Mouse (Mus musculus) heart, embryonic 11.5 days (tissue): ENCODE measurements around the gene Ccn6. TPM values are rescaled to one million over a fixed set of nuclear protein-coding genes. Genes with fewer than 3 reads are reported as not detected.

Experiments
- ATAC-seq: fragments of 200-750 bp; cut with Nextera tagmentation; replicated peaks from 2 replicates; pipeline ENCODE4 v1.8.0; 2017; ENCODE audit warnings: moderate library complexity; ENCODE audit not compliant: insufficient number of reproducible peaks, low FRiP score, low TSS enrichment
- H3K27ac ChIP-seq: fragments of 300-500 bp; sonication (generic); 2 replicates; pipeline ENCODE4 v1.5.1; 2014; ENCODE audit warnings: mild to moderate bottlenecking, low read depth, low read length
- H3K27me3 ChIP-seq: fragments of 300-500 bp; sonication (generic); 2 replicates; pipeline ENCODE4 v1.6.1; 2014; ENCODE audit warnings: mild to moderate bottlenecking, low read length, mixed read lengths; ENCODE audit not compliant: control insufficient read depth, insufficient read depth
- H3K36me3 ChIP-seq: fragments of 300-500 bp; sonication (generic); 2 replicates; pipeline ENCODE4 v1.6.1; 2014; ENCODE audit warnings: mild to moderate bottlenecking, low read length, moderate library complexity, mixed read lengths; ENCODE audit not compliant: control insufficient read depth, insufficient read depth
- H3K4me1 ChIP-seq: fragments of 300-500 bp; sonication (generic); 2 replicates; pipeline ENCODE4 v1.6.1; 2014; ENCODE audit warnings: low read length; ENCODE audit not compliant: control insufficient read depth, insufficient read depth
- H3K4me2 ChIP-seq: fragments of 300-500 bp; sonication (generic); 2 replicates; pipeline ENCODE4 v1.6.1; 2014; ENCODE audit warnings: mild to moderate bottlenecking, moderate library complexity
- H3K4me3 ChIP-seq: fragments of 300-500 bp; sonication (generic); 2 replicates; pipeline ENCODE4 v1.5.1; 2014; ENCODE audit warnings: low read depth, low read length
- H3K9ac ChIP-seq: fragments of 300-500 bp; sonication (generic); 2 replicates; pipeline ENCODE4 v1.6.1; 2014; ENCODE audit warnings: mild to moderate bottlenecking, low read depth, low read length, moderate library complexity
- H3K9me3 ChIP-seq: fragments of 300-500 bp; sonication (generic); replicated peaks from 2 replicates; pipeline ENCODE4 v1.6.1; 2016; ENCODE audit warnings: low read length; ENCODE audit not compliant: control insufficient read depth
- WGBS: fragments of 180-500 bp; shearing (Covaris S2); extraction: QIAGEN DNeasy Blood & Tissue Kit; methylation state at CpG from one replicate; pipeline ENCODE4 v1.1.7; 2014; ENCODE audit not compliant: insufficient replicate concordance; 5-methylcytosine and 5-hydroxymethylcytosine counted together
- polyA plus RNA-seq: library from polyadenylated mRNA; unstranded; fragments of >200 nt; fragmentation: Nextera tagmentation; extraction: Ambion mirVana; gene quantifications from 2 replicates; pipeline ENCODE4 v1.2.1, GENCODE M21; 2014

Gene Ccn6
- polyA plus RNA-seq, 1 experiment from 2014 or later, result 0.36 TPM

DNA sequence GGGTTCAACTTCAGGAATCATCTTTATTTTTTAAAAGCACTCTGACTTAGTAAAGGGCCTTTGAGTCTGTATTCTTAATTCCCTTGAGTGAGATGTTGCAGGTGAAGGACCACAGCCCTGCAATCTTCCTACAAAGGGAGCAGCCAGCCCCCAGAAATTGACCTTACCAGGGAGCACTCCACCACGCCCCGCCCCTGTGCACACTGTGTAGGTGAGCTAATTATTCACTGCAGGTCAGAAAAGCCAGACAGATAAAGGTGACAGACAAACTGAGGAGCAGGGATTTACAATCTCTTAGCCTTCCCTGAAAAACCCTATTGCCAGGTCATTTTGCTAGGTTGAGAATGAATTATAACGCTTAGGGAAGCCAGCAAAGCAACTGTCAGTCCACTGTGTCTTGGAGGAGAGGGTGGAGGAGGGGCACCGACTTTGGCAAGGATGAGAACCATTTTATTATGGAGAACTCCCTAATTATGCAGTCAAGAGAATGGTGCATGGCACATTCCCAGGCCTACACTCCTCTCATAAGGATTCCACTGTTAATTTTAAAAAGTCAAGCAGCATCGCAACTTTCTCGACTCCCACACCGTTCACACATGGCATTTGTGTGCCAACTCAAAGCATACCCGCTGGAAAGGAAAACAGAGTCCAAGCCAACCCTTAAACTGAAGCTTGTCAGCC is 21.4 kb upstream of the Ccn6 start:
- no peaks in the 10 kb centered on the region for H3K36me3 ChIP-seq
- no peak overlapping the region for H3K4me3 ChIP-seq
- no peak overlapping the region for H3K4me2 ChIP-seq
- no peak overlapping the region for H3K9ac ChIP-seq
- no peak for ATAC-seq
- H3K9me3 ChIP-seq, result no peaks in the 10 kb centered on the region
- no peaks in the 10 kb centered on the region for H3K4me1 ChIP-seq
- no peaks in the 10 kb centered on the region for H3K27me3 ChIP-seq
- 82% methylated on average over 8 of the region's 8 CpGs for WGBS
- no peak overlapping the region for H3K27ac ChIP-seq

DNA sequence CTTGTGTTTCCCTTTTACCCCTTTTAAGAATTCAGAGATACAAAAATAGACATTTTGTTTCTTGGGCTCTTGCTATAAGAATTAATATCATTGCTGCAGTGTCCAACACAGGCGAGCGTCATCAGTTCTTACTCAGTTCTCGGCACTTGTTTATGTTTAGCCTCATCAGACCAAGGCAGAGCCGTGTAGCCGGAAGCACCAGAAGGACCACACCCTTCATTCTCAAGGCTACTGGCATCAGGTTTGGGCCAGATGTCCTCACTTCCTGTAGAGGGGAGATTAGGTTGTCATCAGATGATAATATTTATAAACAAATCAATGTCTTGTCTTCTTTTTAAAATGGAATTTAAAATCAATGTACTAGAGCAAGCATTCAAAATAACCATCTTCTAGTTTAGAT is 13.4 kb upstream of the Ccn6 start:
- H3K4me1 ChIP-seq, result peaks cover 3% of the 10 kb centered on the region; the same call in 1 of the 2 replicates
- no peaks in the 10 kb centered on the region for H3K36me3 ChIP-seq
- no peak overlapping the region for H3K4me3 ChIP-seq
- no peak overlapping the region for H3K4me2 ChIP-seq
- H3K9me3 ChIP-seq, result peaks cover 3% of the 10 kb centered on the region; the same call in 1 of the 2 replicates
- H3K9ac ChIP-seq, result no peak overlapping the region
- ATAC-seq, result no peak
- WGBS, result 63% methylated on average over 5 of the region's 5 CpGs
- no peaks in the 10 kb centered on the region for H3K27me3 ChIP-seq
- H3K27ac ChIP-seq, result no peak overlapping the region

DNA sequence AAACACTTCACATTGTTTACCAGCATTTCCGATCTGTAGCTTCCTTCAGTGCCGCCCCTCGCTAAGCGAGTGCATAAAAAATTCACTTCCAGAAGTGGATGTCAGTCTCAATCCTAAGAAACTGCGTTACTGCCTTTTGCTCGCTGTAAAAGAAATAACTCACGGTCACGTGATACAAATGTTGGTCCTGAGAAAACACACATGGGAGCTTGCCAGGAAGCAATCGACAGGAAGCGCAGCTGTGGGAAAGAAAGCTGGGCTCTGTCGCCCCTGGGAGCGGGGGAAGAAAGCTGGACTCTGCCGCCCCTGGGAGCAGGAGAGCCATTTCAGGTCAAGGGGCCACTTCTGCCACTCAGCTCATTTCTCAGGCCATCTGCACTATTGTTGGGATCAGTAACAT is 9.5 kb upstream of the Ccn6 start:
- peak overlapping the region; percentile 50 for H3K4me2 ChIP-seq
- no peaks in the 10 kb centered on the region for H3K27me3 ChIP-seq
- no peaks in the 10 kb centered on the region for H3K36me3 ChIP-seq
- H3K4me1 ChIP-seq, result peaks cover 3% of the 10 kb centered on the region; the same call in 1 of the 2 replicates
- H3K9me3 ChIP-seq, result no peaks in the 10 kb centered on the region; the same call in 1 of the 2 replicates
- no peak overlapping the region for H3K4me3 ChIP-seq
- H3K9ac ChIP-seq, result 0 out of 2 replicates have a peak overlapping the region, but pooled peaks have one; percentile 10
- peak overlapping the region; percentile 62; the same call in 1 of the 2 replicates for H3K27ac ChIP-seq
- ATAC-seq, result no peak
- 42% methylated on average over 13 of the region's 13 CpGs for WGBS

DNA sequence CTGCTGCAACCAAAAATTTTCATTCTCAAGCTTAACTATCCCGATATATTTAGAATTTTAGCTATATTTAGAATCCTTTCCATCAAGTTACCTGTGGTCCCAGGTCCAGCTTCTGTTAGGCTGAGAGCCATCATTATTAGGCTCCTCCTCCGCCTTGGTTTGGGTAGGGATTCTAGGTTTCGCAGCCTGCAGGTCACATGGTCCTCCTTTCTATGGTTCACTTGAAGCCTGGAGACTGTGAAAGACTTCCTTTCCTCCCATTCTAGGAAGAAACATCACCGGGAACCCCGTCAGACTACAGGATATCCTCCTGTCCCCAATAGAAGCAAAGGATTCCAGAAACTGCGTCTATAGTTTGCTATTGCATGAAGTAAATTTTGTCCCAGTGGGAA is 8.9 kb upstream of the Ccn6 start:
- ATAC-seq, result no peak
- Histone ChIP-seq H3K9me3 (no peaks in the 10 kb centered on the region), H3K4me1 (peaks cover 3% of the 10 kb centered on the region; the same call in 1 of the 2 replicates), H3K4me3 (no peak overlapping the region), H3K36me3 (no peaks in the 10 kb centered on the region), H3K27ac (peak overlapping the region; percentile 62; the same call in 1 of the 2 replicates), H3K4me2 (peak overlapping the region; percentile 50), H3K9ac (no peak overlapping the region), H3K27me3 (no peaks in the 10 kb centered on the region)
- 57% methylated on average over 6 of the region's 6 CpGs for WGBS

DNA sequence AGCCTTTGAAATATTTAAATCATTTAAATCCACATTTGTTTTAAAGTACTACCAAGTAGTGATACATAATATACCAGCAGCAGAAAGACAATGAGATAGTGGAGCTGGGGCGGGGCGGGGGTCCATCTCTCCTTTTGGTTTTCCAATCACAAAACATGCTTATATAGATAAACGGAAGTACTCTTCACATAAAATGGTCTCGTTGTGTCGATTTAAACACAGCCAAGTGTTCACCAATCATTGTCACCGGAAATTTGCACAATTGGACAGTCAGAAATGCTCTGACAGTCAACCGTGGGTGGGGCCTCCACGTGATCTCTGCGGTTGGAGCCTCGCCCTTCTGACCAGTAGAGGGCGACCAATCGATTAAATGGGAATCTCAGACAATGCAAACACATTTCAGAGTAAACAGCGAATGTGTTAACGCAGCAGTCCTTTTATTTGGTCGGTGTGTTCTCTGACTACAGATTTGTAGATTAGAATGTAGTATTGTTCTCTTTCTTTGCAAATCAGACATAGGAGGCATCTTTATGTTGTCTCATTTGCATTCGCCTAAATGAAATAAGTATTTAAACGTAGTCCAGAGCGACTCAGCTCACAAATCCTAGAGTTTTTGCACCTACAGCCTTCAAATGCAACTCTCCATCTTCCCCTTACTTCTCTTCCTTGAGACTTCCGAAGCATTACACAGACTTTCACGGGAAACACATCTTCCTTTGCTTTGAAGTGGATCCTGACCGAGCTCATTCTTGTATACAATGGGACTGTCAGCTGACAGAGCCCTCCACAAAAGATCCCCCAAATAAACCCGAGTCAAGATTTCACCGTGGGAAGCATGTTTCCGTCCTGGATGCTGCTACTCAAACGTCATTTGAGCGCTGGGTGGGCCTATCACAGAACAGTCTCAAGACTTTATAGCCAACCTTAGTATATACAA is 8.3 kb upstream of the Ccn6 start:
- H3K4me1 ChIP-seq, result peaks cover 3% of the 10 kb centered on the region; the same call in 1 of the 2 replicates
- peak overlapping the region; percentile 81 for H3K4me2 ChIP-seq
- ATAC-seq, result peak; percentile 58
- H3K4me3 ChIP-seq, result peak overlapping the region; percentile 57
- no peak overlapping the region; the same call in 1 of the 2 replicates for H3K9ac ChIP-seq
- 18% methylated on average over 26 of the region's 26 CpGs for WGBS
- H3K36me3 ChIP-seq, result no peaks in the 10 kb centered on the region
- no peaks in the 10 kb centered on the region for H3K9me3 ChIP-seq
- H3K27ac ChIP-seq, result peak overlapping the region; percentile 47; the same call in 1 of the 2 replicates
- H3K27me3 ChIP-seq, result no peaks in the 10 kb centered on the region

DNA sequence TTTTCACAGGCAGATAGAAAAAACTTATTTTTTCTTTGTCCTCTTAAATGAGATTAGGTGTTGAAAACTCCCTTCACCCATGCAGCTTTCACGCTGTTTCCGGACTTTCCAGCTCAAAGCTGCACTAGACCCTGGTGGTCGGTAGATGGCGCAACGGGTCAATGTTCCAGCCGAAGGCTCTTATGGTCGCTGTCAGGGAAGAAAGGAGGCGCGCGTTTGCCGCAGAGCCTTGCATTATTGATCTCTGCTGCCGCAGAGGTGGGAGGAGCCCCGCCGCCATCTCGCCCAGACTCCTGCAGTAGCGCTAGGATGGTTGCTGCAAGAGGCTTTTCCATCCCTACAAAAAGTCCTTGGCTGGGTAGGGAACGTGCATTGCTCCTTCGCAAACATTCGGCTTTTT is 7.5 kb upstream of the Ccn6 start:
- Histone ChIP-seq H3K4me1 (peaks cover 7% of the 10 kb centered on the region; the same call in 1 of the 2 replicates), H3K27me3 (no peaks in the 10 kb centered on the region), H3K9me3 (no peaks in the 10 kb centered on the region), H3K36me3 (no peaks in the 10 kb centered on the region), H3K4me2 (peak overlapping the region; percentile 81), H3K9ac (no peak overlapping the region; the same call in 1 of the 2 replicates), H3K4me3 (peak overlapping the region; percentile 57), H3K27ac (0 out of 2 replicates have a peak overlapping the region, but pooled peaks have one; percentile 47)
- ATAC-seq, result peak; percentile 71
- under 1% methylated on average over 19 of the region's 19 CpGs for WGBS

DNA sequence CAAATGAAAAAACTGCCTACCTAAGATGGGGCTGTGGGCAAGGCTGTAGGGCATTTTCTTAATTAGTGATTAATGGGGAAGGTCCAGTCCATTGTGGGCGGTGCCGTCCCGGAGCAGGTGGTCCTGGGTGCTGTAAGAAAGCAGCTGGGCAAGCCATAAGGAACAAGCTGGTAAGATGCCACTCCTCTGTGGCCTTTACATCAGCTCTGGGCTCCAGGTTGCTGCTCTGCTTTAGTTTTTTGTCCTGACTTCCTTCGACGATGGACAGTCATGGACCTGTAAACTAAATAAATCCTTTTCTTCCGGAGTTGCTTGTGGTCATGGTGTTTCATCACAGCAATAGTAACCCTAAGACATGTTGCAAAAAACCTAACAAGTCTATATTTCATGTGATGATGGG is 7.1 kb upstream of the Ccn6 start:
- H3K9ac ChIP-seq, result no peak overlapping the region
- no peak for ATAC-seq
- no peak overlapping the region; the same call in 1 of the 2 replicates for H3K4me3 ChIP-seq

DNA sequence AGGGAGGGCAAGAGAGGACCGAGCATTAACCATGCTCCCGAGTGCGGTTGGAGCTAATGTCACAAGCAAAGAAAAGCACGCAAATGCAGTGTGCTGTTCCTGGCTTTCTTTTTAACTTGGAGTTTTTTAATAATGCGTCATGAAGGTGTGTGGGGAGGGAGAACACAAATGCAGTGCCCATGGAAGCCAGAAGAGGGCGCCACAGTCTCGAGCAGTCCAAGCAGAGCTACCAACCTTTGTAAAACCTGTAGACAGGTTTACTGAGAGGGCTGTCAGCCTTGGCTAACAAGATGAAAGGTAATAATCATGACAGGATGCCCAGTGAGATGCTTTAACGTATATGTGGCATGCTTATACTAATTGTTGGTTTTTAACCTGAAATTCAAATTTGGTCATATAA is 6.6 kb upstream of the Ccn6 start:
- Histone ChIP-seq H3K27me3 (no peaks in the 10 kb centered on the region), H3K4me3 (no peak overlapping the region), H3K36me3 (no peaks in the 10 kb centered on the region), H3K4me1 (peaks cover 7% of the 10 kb centered on the region; the same call in 1 of the 2 replicates), H3K4me2 (no peak overlapping the region), H3K9me3 (no peaks in the 10 kb centered on the region), H3K27ac (no peak overlapping the region), H3K9ac (no peak overlapping the region)
- WGBS, result 13% methylated on average over 8 of the region's 8 CpGs
- ATAC-seq, result no peak

More for the DNA sequence above, 7.1 kb upstream of the Ccn6 start:
- WGBS, result 14% methylated on average over 6 of the region's 6 CpGs
- H3K27me3 ChIP-seq, result no peaks in the 10 kb centered on the region
- no peaks in the 10 kb centered on the region for H3K9me3 ChIP-seq
- H3K27ac ChIP-seq, result no peak overlapping the region
- peak overlapping the region; percentile 81; the same call in 1 of the 2 replicates for H3K4me2 ChIP-seq
- no peaks in the 10 kb centered on the region for H3K36me3 ChIP-seq
- H3K4me1 ChIP-seq, result peaks cover 7% of the 10 kb centered on the region; the same call in 1 of the 2 replicates
